11 mouse cellular contexts compared by ENCODE assay signal in genomic region chr5:139326111-139326696, GRCm38 (mm10). TPM values are rescaled to one million over a fixed set of nuclear protein-coding genes. Genes with fewer than 3 reads are reported as not detected.
A peak's percentile ranks its signal among the peaks of the same experiment; 100 is the strongest.
DNase-seq lines count a peak whose midpoint lies in the region; ATAC-seq and TF ChIP-seq lines count a peak whose summit lies in the region.
"Had no signal": no experiment of that assay in that cellular context is flagged by ENCODE, and none has a peak within 500 bp of the region (broad histone marks: within the 10 kb centered on the region; RNA-seq: fewer than 3 reads in every experiment).

No protein-coding gene starts in this region.

- H3K9me3 ChIP-seq in liver, embryonic 11.5 days (ENCODE audit: control insufficient read depth, low read length): no peaks in the 10 kb centered on the region
- H3K9me3 ChIP-seq: limb, embryonic 10.5 days had no signal

- peak overlapping the region; percentile 99 for H3K4me2 ChIP-seq in liver, embryonic 11.5 days

- DNase-seq in layer of hippocampus, adult 2 months (ENCODE audit: low spot score in 2 of 2): no peak
- DNase-seq in layer of hippocampus, adult 8-10 months (ENCODE audit: low spot score in 2 of 2): no peak
- peak; percentile 52 for DNase-seq in CD4-positive, CD25-positive, alpha-beta regulatory T cell, adult 2 months (ENCODE audit: low read depth, low spot score)
- peak; percentile 77 for DNase-seq in ES-CJ7 (ENCODE audit: low read depth, low spot score)
- DNase-seq in liver, embryonic 11.5 days (ENCODE audit: low spot score): no peak
- DNase-seq in embryo, embryonic 11 days: no peak
- no peak for DNase-seq in adrenal gland, adult 18-20 months (ENCODE audit: low spot score in 2 of 2)
- DNase-seq in frontal cortex, postnatal 25 days (ENCODE audit: low spot score in 2 of 2): no peak

- peaks cover 16% of the 10 kb centered on the region for H3K4me1 ChIP-seq in liver, embryonic 11.5 days (replicated peaks; ENCODE audit: control insufficient read depth, insufficient read depth, low read length)

- no peak for ATAC-seq in liver, embryonic 11.5 days (replicated peaks; ENCODE audit: low FRiP score)

- H3K4me3 ChIP-seq in layer of hippocampus, adult 2 months: no peak overlapping the region
- H3K4me3 ChIP-seq in liver, embryonic 11.5 days (ENCODE audit: low read depth, low read length): no peak overlapping the region

- 62% methylated on average over 13 of the region's 13 CpGs for WGBS in liver, embryonic 11.5 days

- H3K27ac ChIP-seq in layer of hippocampus, adult 2 months: peak overlapping the region; percentile 53; the same call in 1 of the 2 replicates
- H3K27ac ChIP-seq in liver, embryonic 11.5 days (ENCODE audit: low read depth, low read length): no peak overlapping the region
- H3K27ac ChIP-seq: limb, embryonic 10.5 days had no signal

- no peaks in the 10 kb centered on the region for H3K36me3 ChIP-seq in liver, embryonic 11.5 days (ENCODE audit: control insufficient read depth, insufficient read depth, low read length)
- H3K36me3 ChIP-seq: limb, embryonic 10.5 days had no signal

- H3K9ac ChIP-seq in liver, embryonic 11.5 days (ENCODE audit: low read depth, low read length): no peak overlapping the region

- peaks cover 25% of the 10 kb centered on the region for H3K27me3 ChIP-seq in liver, embryonic 11.5 days (replicated peaks; ENCODE audit: control insufficient read depth, insufficient read depth, low read length)

- no peak for TF ChIP-seq CTCF in layer of hippocampus, adult 2 months (conservative IDR thresholded peaks at IDR 0.05)

RNA-seq across cellular contexts. Expression of gene Adap1, which starts 0.8 kb away (rescaled TPM):
- 100 to 1,000 TPM; 162 to 171 TPM for total RNA-seq in layer of hippocampus, adult 2 months (2021)
- 100 to 1,000 TPM; 148 to 186 (median 164) TPM for total RNA-seq in layer of hippocampus, adult 8-10 months (2022)
- 7.2 and 8.1 TPM in 2 replicates for polyA plus RNA-seq in liver, embryonic 11.5 days (2014; fragmentation: Nextera tagmentation; extraction: Ambion mirVana)
- total RNA-seq in adrenal gland, adult 18-20 months (2021): 10 to 100 TPM in 1 of 2 experiments, 1 to 10 TPM in 1; 4.5 to 11.6 TPM

RNA-seq across cellular contexts. Expression of gene Cox19, which starts 25.0 kb away (rescaled TPM):
- total RNA-seq in layer of hippocampus, adult 2 months (2021): 10 to 100 TPM; 74.3 to 76.8 TPM
- total RNA-seq in layer of hippocampus, adult 8-10 months (2022): 10 to 100 TPM; 59.0 to 75.5 (median 67.5) TPM
- 98.1 and 103 TPM in 2 replicates for polyA plus RNA-seq in liver, embryonic 11.5 days (2014; fragmentation: Nextera tagmentation; extraction: Ambion mirVana)
- total RNA-seq in adrenal gland, adult 18-20 months (2021): 100 to 1,000 TPM in 1 of 2 experiments, 10 to 100 TPM in 1; 75.7 to 130 TPM

RNA-seq across cellular contexts. Expression of gene Cyp2w1, which starts 26.2 kb away (rescaled TPM):
- not detected for total RNA-seq in layer of hippocampus, adult 2 months (2021)
- total RNA-seq in layer of hippocampus, adult 8-10 months (2022): not detected
- polyA plus RNA-seq in liver, embryonic 11.5 days (2014; fragmentation: Nextera tagmentation; extraction: Ambion mirVana): not detected in 2 replicates
- not detected for total RNA-seq in adrenal gland, adult 18-20 months (2021)
- total RNA-seq: gastrocnemius, adult 8-10 months; heart, postnatal 4 days had no signal
- polyA plus RNA-seq: limb, embryonic 10.5 days had no signal

RNA-seq across cellular contexts. Expression of gene Gpr146, which starts 51.3 kb away (rescaled TPM):
- 10 to 100 TPM; 11.5 to 12.8 TPM for total RNA-seq in layer of hippocampus, adult 2 months (2021)
- total RNA-seq in layer of hippocampus, adult 8-10 months (2022): 10 to 100 TPM; 12.2 to 14.8 (median 13.2) TPM
- 13.4 and 15.1 TPM in 2 replicates for polyA plus RNA-seq in liver, embryonic 11.5 days (2014; fragmentation: Nextera tagmentation; extraction: Ambion mirVana)
- total RNA-seq in adrenal gland, adult 18-20 months (2021): 10 to 100 TPM; 11.0 to 23.9 TPM

Comparison
In these comparisons a context has a peak if more than half of its experiments do, and no peak if none do; other contexts are left out.
1. DNase-seq: peak in CD4-positive, CD25-positive, alpha-beta regulatory T cell, adult 2 months (single experiment) and ES-CJ7 (single experiment); none in layer of hippocampus, adult 2 months (0 of 2), layer of hippocampus, adult 8-10 months (0 of 2), liver, embryonic 11.5 days (single experiment), embryo, embryonic 11 days (single experiment), adrenal gland, adult 18-20 months (0 of 2) and frontal cortex, postnatal 25 days (0 of 2).
2. RNA of gene Adap1, which starts 0.8 kb away (total RNA-seq): 162 to 171 TPM in layer of hippocampus, adult 2 months and 148 to 186 TPM in layer of hippocampus, adult 8-10 months; 4.5 to 11.6 TPM in adrenal gland, adult 18-20 months; every median in the first group is over 10 times any median in the second.